Mouse (Mus musculus): Measurements from ENCODE around the gene Psma1.

Gene Psma1

DNA sequence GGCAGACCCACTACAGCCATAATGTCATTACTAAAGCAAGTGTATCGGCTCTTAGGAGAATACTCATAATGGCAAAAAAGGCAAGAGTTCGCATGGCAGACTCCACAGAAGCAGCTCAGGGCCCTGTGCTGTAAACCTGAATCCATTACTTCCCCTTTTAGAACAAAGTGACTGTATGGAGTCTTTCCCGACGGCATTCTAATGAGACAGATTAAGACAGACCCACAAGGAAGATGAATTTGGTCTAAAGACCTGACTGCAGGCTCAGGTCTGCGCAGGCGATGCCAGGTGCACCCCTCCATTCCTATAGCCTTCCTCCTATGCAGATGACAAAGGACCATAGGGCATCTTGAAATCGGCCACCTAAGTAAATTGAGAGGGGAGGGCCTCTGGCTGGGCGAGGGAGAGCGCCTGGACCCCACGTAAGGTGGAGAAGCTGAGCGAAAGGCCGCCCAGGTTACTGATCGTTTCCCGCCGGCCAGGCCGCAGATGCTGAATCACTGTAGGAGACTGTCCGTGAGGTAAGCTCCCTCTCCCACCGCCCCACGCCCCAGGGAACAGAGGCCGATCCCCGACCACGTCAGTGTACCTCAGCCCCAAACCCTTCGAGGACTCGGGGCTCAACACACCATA, 430 bp downstream of the Psma1 start:
- DNase-seq (ENCODE audit: low read depth, low spot score), result no peak

DNA sequence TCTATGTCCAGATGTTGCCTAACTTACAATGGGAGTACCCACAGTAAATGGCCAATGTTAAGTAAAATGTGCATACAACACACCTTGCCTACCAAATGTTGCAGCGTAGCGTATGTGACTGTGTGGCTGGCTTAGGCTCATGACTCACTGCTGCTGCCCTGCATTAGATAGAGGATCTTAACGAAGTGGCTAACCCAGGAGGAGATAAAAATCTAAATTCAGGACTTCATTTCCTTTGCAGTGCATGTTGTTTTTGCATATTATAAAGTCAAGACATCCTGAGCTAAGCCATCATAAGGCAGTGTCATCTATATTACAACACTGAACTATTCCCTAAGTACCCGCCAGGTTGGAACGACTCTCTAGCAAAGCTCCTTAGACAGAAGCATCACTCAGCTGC, 7.5 kb downstream of the Psma1 start:
- DNase-seq (ENCODE audit: low read depth, low spot score), result no peak

DNA sequence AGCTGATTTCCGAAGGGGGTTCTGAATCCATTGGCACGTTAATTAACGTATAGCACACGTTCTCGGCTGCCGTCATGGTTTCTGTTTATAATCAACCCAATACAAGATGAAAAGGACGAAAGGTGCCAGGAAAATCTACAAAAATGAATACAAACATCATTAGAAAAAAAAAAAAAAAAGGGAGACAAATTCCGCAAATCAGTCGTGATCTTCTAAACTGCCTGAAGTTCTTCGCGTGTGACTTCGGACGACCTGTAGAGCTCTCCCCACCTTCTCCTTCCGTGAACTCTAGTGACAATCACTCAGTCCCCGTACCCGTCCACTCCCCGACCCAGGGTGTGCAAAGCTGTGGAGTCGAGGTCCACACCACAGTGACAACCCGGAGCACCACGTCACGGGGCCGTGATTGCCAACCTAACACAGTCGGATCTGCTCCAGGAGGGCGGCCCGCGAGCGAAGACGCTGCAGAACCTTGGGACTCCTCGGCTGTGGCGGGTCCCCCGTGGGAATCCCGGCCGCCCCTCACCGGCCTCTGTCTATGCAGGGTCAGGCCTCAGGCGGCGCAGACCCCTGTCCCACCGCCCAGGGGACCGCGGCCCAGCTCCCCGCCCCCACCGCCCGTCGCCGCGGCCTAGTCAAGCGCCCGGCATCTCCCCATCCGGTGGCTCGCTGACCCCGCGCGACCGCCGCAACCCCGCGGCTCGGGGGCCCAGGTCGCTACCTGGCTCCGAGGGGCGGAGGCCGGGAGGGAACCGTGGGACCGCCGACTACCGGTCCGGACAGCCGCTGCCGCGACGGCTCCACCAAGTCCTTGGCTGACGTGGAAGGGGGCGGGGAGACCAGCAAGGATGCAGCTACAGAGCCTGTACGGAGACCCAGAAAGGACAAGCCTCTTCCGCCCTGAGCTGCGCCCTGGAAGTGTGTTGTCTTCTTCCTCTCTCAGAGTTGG, 21.8 kb downstream of the Psma1 start, which contains the start of gene Copb1:
Gene Copb1 (minus strand): TSS at position 827 of the 949 bp plus-strand sequence.
- peak; percentile 69 for DNase-seq (ENCODE audit: low read depth, low spot score)

DNA sequence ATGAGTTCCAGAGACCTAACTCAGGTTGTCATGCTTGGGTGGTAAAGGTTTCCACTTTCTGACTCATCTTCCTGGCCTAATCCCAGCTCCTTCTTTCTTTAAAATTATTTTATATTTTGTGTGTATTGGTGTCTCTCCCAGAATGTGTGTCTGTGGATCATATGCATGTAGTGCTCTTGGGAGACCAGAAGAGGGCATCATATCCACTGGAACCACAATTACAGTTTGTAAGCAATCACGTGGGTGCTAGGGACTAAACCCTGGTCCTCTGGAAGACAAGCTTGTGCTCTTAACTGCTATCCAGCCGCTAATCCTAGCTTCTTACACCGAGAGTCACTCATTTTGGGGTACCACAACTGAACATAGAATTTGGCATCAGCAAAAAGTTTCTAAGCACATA, 24.2 kb downstream of the Psma1 start:
- DNase-seq (ENCODE audit: low read depth, low spot score), result no peak

DNA sequence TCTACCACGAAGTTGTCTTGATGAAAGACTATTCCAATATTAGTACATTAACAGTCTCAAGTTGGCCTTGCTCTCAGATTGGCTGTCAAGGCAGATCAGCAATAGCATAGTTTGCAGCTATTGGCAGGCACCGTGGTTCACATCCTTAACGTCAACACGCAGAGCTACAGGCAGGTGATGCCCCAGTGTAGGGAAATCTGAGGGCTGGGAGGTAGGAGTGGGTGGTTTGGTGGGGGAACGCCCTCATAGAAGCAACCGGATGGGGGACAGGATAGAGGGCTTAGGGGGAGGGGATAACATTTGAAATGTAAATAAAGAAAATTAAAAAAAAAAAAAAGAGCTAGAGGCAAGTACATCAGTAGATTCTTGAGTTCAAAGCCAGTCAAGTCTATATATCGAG, 41.9 kb downstream of the Psma1 start:
- DNase-seq (ENCODE audit: low read depth, low spot score), result no peak

DNA sequence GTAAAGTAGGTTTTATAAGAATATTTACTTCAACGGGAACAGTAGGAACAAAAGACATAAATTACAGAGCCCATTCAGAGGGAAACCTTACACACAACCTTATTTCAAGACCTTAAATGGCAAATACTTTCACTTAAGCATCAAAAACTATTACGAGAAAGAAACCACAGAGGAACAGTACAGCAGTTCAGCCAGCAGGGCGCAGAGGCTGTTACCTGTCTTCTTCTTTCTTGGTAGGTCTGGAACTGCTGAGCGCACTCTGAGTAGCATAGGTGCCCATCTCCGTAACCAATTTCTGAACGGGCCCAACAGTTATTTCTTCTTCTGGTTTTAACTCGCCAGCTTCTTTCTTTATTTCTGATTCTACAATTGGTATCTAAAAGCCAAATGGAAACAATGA, 42.9 kb downstream of the Psma1 start:
- DNase-seq (ENCODE audit: low read depth, low spot score), result no peak

DNA sequence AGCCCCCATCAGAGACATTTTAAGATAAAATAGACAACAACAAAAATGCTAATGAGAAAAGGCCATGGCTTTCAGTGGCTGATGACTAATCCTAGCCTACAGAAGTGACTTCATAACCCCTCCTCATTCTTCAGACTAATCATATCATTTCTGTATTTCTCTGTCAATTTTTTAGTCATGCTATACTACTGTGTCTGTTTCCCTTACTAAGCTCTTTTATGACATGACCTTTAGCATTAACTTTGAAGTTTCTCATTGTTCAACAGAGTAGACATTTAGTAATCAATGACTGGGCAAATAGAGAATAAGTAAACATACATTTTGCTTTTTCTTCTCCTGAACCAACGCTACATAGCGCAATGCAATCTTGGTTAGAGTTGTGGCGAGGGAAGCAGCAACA, 44.1 kb downstream of the Psma1 start:
- DNase-seq (ENCODE audit: low read depth, low spot score), result no peak

DNA sequence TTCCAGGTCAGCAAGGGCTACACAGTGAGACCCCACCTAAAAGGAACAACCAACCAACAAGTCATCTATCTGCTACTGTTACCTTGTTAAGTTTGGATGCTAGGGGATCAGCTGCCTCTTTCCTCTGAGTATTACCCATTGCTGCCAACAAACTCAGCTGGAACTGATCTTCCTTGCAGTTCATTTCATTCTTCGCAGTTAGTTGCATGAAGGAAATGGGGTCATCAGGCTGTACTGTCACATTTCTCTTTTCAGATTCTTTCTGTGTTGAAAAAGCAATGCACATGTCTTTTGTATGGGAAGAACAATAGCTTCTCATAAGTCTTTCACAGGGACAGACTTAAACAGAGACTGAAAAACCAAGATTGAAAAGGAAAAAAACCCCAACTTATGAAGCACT, 49.4 kb downstream of the Psma1 start:
- no peak for DNase-seq (ENCODE audit: low read depth, low spot score)

DNA sequence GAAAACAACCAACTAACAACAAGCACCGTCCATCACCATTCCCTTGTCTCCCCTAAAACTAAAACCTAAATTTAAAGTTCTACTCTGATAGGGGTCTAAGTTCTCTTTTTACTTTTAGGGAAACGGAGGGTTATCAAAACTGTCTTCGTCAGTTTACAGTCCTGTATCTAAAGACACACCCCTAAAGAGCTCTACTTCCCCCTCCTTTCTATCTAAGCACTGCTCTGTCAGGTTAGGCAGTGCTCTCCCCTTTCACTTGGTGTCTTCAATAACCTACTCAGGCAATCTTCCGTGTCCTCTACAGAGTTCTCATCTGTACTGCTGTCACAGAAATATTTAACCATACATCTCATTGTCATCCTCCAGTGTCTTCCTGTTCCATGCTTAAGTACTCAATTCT, 55.5 kb downstream of the Psma1 start:
- DNase-seq (ENCODE audit: low read depth, low spot score), result no peak

DNA sequence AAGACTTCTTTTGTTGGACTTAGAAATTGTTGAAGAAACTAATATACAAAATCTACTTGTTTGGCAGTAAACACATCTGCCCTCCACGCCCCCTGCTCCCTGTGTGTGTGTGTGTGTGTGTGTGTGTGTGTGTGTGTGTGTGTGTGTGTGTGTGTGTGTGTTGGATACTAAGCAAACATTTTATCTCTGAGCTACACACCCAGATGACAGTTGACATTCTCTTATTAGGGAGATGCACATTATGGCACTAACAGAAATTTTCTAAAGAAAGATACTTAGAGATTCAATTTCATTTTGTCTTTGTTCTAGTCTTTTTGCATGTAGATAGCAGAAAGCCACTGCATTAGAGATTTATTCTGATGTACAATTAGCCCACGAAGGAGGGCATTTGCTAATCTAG, 59.0 kb downstream of the Psma1 start:
- no peak for DNase-seq (ENCODE audit: low read depth, low spot score)
